Mouse (Mus musculus): ENCODE measurements around the gene Khsrp. TPM values are rescaled to one million over a fixed set of nuclear protein-coding genes. Genes with fewer than 3 reads are reported as not detected.
A peak's percentile ranks its signal among the peaks of the same experiment; 100 is the strongest.

Khsrp gene
- polyA plus RNA-seq, 1 experiment from 2014 or later: 40.0 TPM

GRCm38 (mm10) chr17:57020960-57021359, 10.4 kb downstream of the Khsrp start:
- no peak for DNase-seq (ENCODE audit: low spot score)
- Histone ChIP-seq H3K27me3 (ENCODE audit: control insufficient read depth, insufficient read depth, low read length) (no peaks in the 10 kb centered on the region), H3K9ac (replicated peaks; ENCODE audit: low read length) (no peak overlapping the region), H3K27ac (replicated peaks; ENCODE audit: low read depth, low read length) (no peak overlapping the region), H3K9me3 (replicated peaks; ENCODE audit: control insufficient read depth, low read length) (no peaks in the 10 kb centered on the region), H3K4me2 (ENCODE audit: low read depth, low read length) (no peak overlapping the region), H3K4me3 (ENCODE audit: low read depth, low read length) (no peak overlapping the region), H3K4me1 (ENCODE audit: control insufficient read depth, insufficient read depth, low read length) (no peaks in the 10 kb centered on the region), H3K36me3 (replicated peaks; ENCODE audit: control insufficient read depth, insufficient read depth, low read depth, low read length) (peaks cover 37% of the 10 kb centered on the region)
- 93% methylated on average over 5 of the region's 5 CpGs for WGBS
- ATAC-seq (replicated peaks; ENCODE audit: insufficient number of reproducible peaks, low FRiP score, low TSS enrichment, low read depth): no peak

GRCm38 (mm10) chr17:57019693-57020092, 11.6 kb downstream of the Khsrp start:
- no peak overlapping the region for H3K4me2 ChIP-seq (ENCODE audit: low read depth, low read length)
- H3K9me3 ChIP-seq (replicated peaks; ENCODE audit: control insufficient read depth, low read length): no peaks in the 10 kb centered on the region
- H3K4me3 ChIP-seq (ENCODE audit: low read depth, low read length): no peak overlapping the region
- DNase-seq (ENCODE audit: low spot score) (no peak), ATAC-seq (replicated peaks; ENCODE audit: insufficient number of reproducible peaks, low FRiP score, low TSS enrichment, low read depth) (no peak)
- H3K27me3 ChIP-seq (ENCODE audit: control insufficient read depth, insufficient read depth, low read length): no peaks in the 10 kb centered on the region
- WGBS: 80% methylated on average over 2 of the region's 2 CpGs
- H3K4me1 ChIP-seq (ENCODE audit: control insufficient read depth, insufficient read depth, low read length): no peaks in the 10 kb centered on the region
- H3K9ac ChIP-seq (replicated peaks; ENCODE audit: low read length): no peak overlapping the region
- H3K36me3 ChIP-seq (replicated peaks; ENCODE audit: control insufficient read depth, insufficient read depth, low read depth, low read length): peaks cover 26% of the 10 kb centered on the region
- no peak overlapping the region for H3K27ac ChIP-seq (replicated peaks; ENCODE audit: low read depth, low read length)

GRCm38 (mm10) chr17:57012245-57012795, 19.0 kb downstream of the Khsrp start:
- Histone ChIP-seq H3K9me3 (replicated peaks; ENCODE audit: control insufficient read depth, low read length) (no peaks in the 10 kb centered on the region), H3K9ac (replicated peaks; ENCODE audit: low read length) (peak overlapping the region; percentile 73), H3K27ac (replicated peaks; ENCODE audit: low read depth, low read length) (no peak overlapping the region), H3K4me2 (ENCODE audit: low read depth, low read length) (peak overlapping the region; percentile 85), H3K27me3 (ENCODE audit: control insufficient read depth, insufficient read depth, low read length) (no peaks in the 10 kb centered on the region), H3K4me1 (ENCODE audit: control insufficient read depth, insufficient read depth, low read length) (no peaks in the 10 kb centered on the region), H3K4me3 (ENCODE audit: low read depth, low read length) (peak overlapping the region; percentile 74; the same call in 1 of the 2 replicates), H3K36me3 (replicated peaks; ENCODE audit: control insufficient read depth, insufficient read depth, low read depth, low read length) (no peaks in the 10 kb centered on the region; the same call in 1 of the 2 replicates)
- ATAC-seq (replicated peaks; ENCODE audit: insufficient number of reproducible peaks, low FRiP score, low TSS enrichment, low read depth): no peak
- 76% methylated on average over 13 of the region's 13 CpGs for WGBS
- no peak for DNase-seq (ENCODE audit: low spot score)

- WGBS: under 1% methylated on average over 51 of the region's 51 CpGs
- no peaks in the 10 kb centered on the region for H3K27me3 ChIP-seq (ENCODE audit: control insufficient read depth, insufficient read depth, low read length)
- peak within 1 kb of the TSS; percentile 86 for H3K9ac ChIP-seq (replicated peaks; ENCODE audit: low read length)
- peak within 1 kb of the TSS; percentile 87 for H3K27ac ChIP-seq (replicated peaks; ENCODE audit: low read depth, low read length)
- H3K36me3 ChIP-seq (replicated peaks; ENCODE audit: control insufficient read depth, insufficient read depth, low read depth, low read length): peaks cover 5% of the 10 kb centered on the region; the same call in 1 of the 2 replicates
- DNase-seq (ENCODE audit: low spot score) (peak; percentile 100), ATAC-seq (replicated peaks; ENCODE audit: insufficient number of reproducible peaks, low FRiP score, low TSS enrichment, low read depth) (peak; percentile 88)
- peak within 1 kb of the TSS; percentile 85 for H3K4me2 ChIP-seq (ENCODE audit: low read depth, low read length)
- no peaks in the 10 kb centered on the region for H3K9me3 ChIP-seq (replicated peaks; ENCODE audit: control insufficient read depth, low read length)
- H3K4me3 ChIP-seq (ENCODE audit: low read depth, low read length): peak within 1 kb of the TSS; percentile 74
- no peaks in the 10 kb centered on the region for H3K4me1 ChIP-seq (ENCODE audit: control insufficient read depth, insufficient read depth, low read length)
Measured at GRCm38 (mm10) chr17:57011236-57012141, 19.8 kb downstream of the Khsrp start, which contains the start of the genes Gtf2f1 and Gm17949. Gtf2f1 (minus strand) TSS chr17:57011288. Gm17949 (plus strand) TSS chr17:57011469.

GRCm38 (mm10) chr17:57010911-57011235, 20.4 kb downstream of the Khsrp start:
- H3K4me2 ChIP-seq (ENCODE audit: low read depth, low read length): peak overlapping the region; percentile 84
- no peaks in the 10 kb centered on the region for H3K4me1 ChIP-seq (ENCODE audit: control insufficient read depth, insufficient read depth, low read length)
- H3K9me3 ChIP-seq (replicated peaks; ENCODE audit: control insufficient read depth, low read length): no peaks in the 10 kb centered on the region
- H3K4me3 ChIP-seq (ENCODE audit: low read depth, low read length): peak overlapping the region; percentile 74
- WGBS: 1% methylated on average over 19 of the region's 19 CpGs
- H3K36me3 ChIP-seq (replicated peaks; ENCODE audit: control insufficient read depth, insufficient read depth, low read depth, low read length): peaks cover 5% of the 10 kb centered on the region; the same call in 1 of the 2 replicates
- ATAC-seq (replicated peaks; ENCODE audit: insufficient number of reproducible peaks, low FRiP score, low TSS enrichment, low read depth) (peak; percentile 26), DNase-seq (ENCODE audit: low spot score) (no peak)
- H3K27me3 ChIP-seq (ENCODE audit: control insufficient read depth, insufficient read depth, low read length): no peaks in the 10 kb centered on the region
- H3K9ac ChIP-seq (replicated peaks; ENCODE audit: low read length): peak overlapping the region; percentile 86
- no peak overlapping the region; the same call in none of the 2 replicates for H3K27ac ChIP-seq (replicated peaks; ENCODE audit: low read depth, low read length)

- no peaks in the 10 kb centered on the region for H3K9me3 ChIP-seq (replicated peaks; ENCODE audit: control insufficient read depth, low read length)
- H3K27me3 ChIP-seq (ENCODE audit: control insufficient read depth, insufficient read depth, low read length): no peaks in the 10 kb centered on the region
- no peak overlapping the region for H3K27ac ChIP-seq (replicated peaks; ENCODE audit: low read depth, low read length)
- no peak overlapping the region for H3K4me2 ChIP-seq (ENCODE audit: low read depth, low read length)
- no peak for DNase-seq (ENCODE audit: low spot score)
- peaks cover 20% of the 10 kb centered on the region for H3K36me3 ChIP-seq (replicated peaks; ENCODE audit: control insufficient read depth, insufficient read depth, low read depth, low read length)
- no peak overlapping the region for H3K9ac ChIP-seq (replicated peaks; ENCODE audit: low read length)
- no peak for ATAC-seq (replicated peaks; ENCODE audit: insufficient number of reproducible peaks, low FRiP score, low TSS enrichment, low read depth)
- H3K4me3 ChIP-seq (ENCODE audit: low read depth, low read length): no peak overlapping the region
- no peaks in the 10 kb centered on the region for H3K4me1 ChIP-seq (ENCODE audit: control insufficient read depth, insufficient read depth, low read length)
- WGBS: 92% methylated on average over 13 of the region's 13 CpGs
Measured at GRCm38 (mm10) chr17:57007137-57007905, 24.0 kb downstream of the Khsrp start.

GRCm38 (mm10) chr17:57003994-57004393, 27.3 kb downstream of the Khsrp start:
- H3K36me3 ChIP-seq (replicated peaks; ENCODE audit: control insufficient read depth, insufficient read depth, low read depth, low read length): peaks cover 20% of the 10 kb centered on the region
- no peak for ATAC-seq (replicated peaks; ENCODE audit: insufficient number of reproducible peaks, low FRiP score, low TSS enrichment, low read depth)
- H3K4me3 ChIP-seq (ENCODE audit: low read depth, low read length): no peak overlapping the region
- no peaks in the 10 kb centered on the region for H3K4me1 ChIP-seq (ENCODE audit: control insufficient read depth, insufficient read depth, low read length)
- no peaks in the 10 kb centered on the region for H3K9me3 ChIP-seq (replicated peaks; ENCODE audit: control insufficient read depth, low read length)
- H3K9ac ChIP-seq (replicated peaks; ENCODE audit: low read length): no peak overlapping the region
- no peaks in the 10 kb centered on the region for H3K27me3 ChIP-seq (ENCODE audit: control insufficient read depth, insufficient read depth, low read length)
- no peak overlapping the region for H3K27ac ChIP-seq (replicated peaks; ENCODE audit: low read depth, low read length)
- no peak overlapping the region for H3K4me2 ChIP-seq (ENCODE audit: low read depth, low read length)
- WGBS: 89% methylated on average over 5 of the region's 7 CpGs
- no peak for DNase-seq (ENCODE audit: low spot score)
